Mouse (Mus musculus) thymus, adult 2 months (tissue): Measurements from ENCODE around the gene Cpsf3. TPM values are rescaled to one million over a fixed set of nuclear protein-coding genes. Genes with fewer than 3 reads are reported as not detected.

ENCODE experiments used
- DNase-seq: peaks from one replicate; pipeline ENCODE4 v3.0.0; 2021
- H3K27ac ChIP-seq: fragments of 200-500 bp; 2 replicates; pipeline ENCODE4 v1.5.1; 2012; ENCODE audit warnings: low read length, control low read depth; ENCODE audit not compliant: control insufficient read depth, insufficient read depth
- H3K27me3 ChIP-seq: fragments of 200-500 bp; 2 replicates; pipeline ENCODE4 v1.6.1; 2012; ENCODE audit warnings: mild to moderate bottlenecking, low read length, moderate library complexity, mixed read lengths; ENCODE audit not compliant: control insufficient read depth, insufficient read depth
- H3K36me3 ChIP-seq: fragments of 200-500 bp; 2 replicates; pipeline ENCODE4 v1.6.1; 2012; ENCODE audit warnings: mild to moderate bottlenecking, low read length, moderate library complexity; ENCODE audit not compliant: control insufficient read depth, insufficient read depth
- H3K4me1 ChIP-seq: fragments of 200-500 bp; replicated peaks from 2 replicates; pipeline ENCODE4 v1.6.1; 2012; ENCODE audit warnings: low read length; ENCODE audit not compliant: control insufficient read depth, insufficient read depth
- H3K4me3 ChIP-seq: fragments of 200-500 bp; 2 replicates; pipeline ENCODE4 v1.5.1; 2012; ENCODE audit warnings: mild to moderate bottlenecking, low read length, control low read depth, moderate library complexity; ENCODE audit not compliant: control insufficient read depth, insufficient read depth
- CTCF ChIP-seq: fragments of 200-500 bp; IDR thresholded peaks from 2 replicates; pipeline ENCODE4 v1.5.1; 2012; ENCODE audit warnings: mild to moderate bottlenecking, control low read depth, low read length, moderate library complexity, borderline replicate concordance; ENCODE audit not compliant: control insufficient read depth, poor library complexity, insufficient read depth; ENCODE audit errors: extremely low read depth
- POLR2A ChIP-seq: fragments of 200-500 bp; IDR thresholded peaks from 2 replicates; pipeline ENCODE4 v1.6.1; 2012; ENCODE audit warnings: mild to moderate bottlenecking, low read length, control low read depth, moderate library complexity; ENCODE audit not compliant: control insufficient read depth, poor library complexity, insufficient read depth; ENCODE audit errors: extremely low read depth
- WGBS: fragments of 180-500 bp; shearing (Covaris S2); methylation state at CpG from one replicate; pipeline ENCODE4 v1.1.7; 2018; 5-methylcytosine and 5-hydroxymethylcytosine counted together
- polyA plus RNA-seq: library from polyadenylated mRNA; depleted of rRNA; stranded (reverse); fragments of >200 nt; gene quantifications from 2 replicates; pipeline ENCODE4 v1.2.3, GENCODE M21; 2012

Cpsf3 gene
- polyA plus RNA-seq, 1 experiment: 28.6 TPM

DNA sequence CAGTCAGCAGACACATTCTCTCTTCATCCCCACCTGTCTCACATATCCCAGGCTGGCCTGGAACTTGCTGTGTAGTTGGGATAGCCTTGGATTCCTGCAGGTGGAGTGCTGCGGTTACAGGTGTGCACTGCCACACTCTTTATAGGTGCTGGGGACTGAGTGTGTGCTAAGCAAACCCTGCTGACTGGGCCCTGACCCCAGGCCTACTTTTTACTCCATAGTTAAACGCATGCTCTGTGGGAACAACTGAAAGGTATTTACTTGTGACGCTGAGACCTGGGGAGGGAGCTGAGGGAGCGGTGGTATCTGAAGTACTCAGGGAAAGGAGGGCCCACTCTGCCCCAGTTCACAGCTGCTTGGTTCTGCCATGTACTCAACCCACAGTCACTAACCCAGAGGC, 37.1 kb downstream of the Cpsf3 start:
- H3K27ac ChIP-seq: no peak overlapping the region
- no peak for TF ChIP-seq CTCF
- TF ChIP-seq POLR2A: no peak
- H3K4me3 ChIP-seq: no peak overlapping the region
- no peak for DNase-seq
- 96% methylated on average over 4 of the region's 4 CpGs for WGBS
- H3K36me3 ChIP-seq: peaks cover 37% of the 10 kb centered on the region
- H3K27me3 ChIP-seq: no peaks in the 10 kb centered on the region
- H3K4me1 ChIP-seq: peaks cover 2% of the 10 kb centered on the region; the same call in 1 of the 2 replicates

DNA sequence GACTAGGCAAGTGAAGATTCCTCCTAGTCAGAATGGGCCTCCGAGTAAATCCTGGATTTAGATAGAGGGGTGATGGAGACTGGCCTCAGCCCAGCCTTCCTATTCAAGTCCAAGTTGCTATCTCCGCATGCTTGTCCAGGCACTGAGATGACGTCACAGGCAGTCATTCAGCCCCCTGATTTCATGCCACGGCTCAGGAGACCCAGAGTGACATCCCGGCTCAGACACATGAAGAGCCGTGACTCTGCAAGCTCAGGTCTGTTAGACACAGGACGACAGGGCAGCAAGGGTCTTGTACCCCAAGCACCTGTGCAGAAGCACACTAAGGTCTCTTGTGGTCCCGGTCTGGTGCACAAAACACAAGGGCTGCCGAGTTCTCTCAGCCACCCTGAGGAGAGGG, 37.7 kb downstream of the Cpsf3 start:
- H3K36me3 ChIP-seq: peaks cover 43% of the 10 kb centered on the region
- H3K4me3 ChIP-seq: no peak overlapping the region
- WGBS: 97% methylated on average over 9 of the region's 9 CpGs
- H3K27ac ChIP-seq: no peak overlapping the region
- TF ChIP-seq POLR2A: no peak
- no peak for TF ChIP-seq CTCF
- H3K4me1 ChIP-seq: peaks cover 2% of the 10 kb centered on the region; the same call in 1 of the 2 replicates
- DNase-seq: no peak
- no peaks in the 10 kb centered on the region for H3K27me3 ChIP-seq

DNA sequence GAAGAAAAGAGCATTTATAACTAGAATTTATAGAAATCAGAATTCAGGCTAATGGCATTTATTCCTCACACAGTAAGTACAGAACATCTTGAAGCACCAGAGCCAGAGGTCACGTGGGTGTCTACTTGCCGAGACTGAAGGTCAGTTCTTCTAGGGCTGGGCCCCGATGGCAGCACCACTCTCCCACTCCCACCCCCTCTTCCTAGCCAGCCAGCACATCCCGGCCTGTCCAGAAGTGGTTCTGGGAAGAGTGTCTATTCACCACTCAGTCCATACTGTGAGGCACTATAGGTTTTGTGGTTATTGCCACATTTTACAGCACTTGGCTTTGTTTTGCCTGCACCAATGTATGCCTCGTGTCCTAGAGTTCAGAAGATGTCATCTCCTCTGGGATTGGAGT, 38.9 kb downstream of the Cpsf3 start:
- 95% methylated on average over 5 of the region's 5 CpGs for WGBS
- H3K27me3 ChIP-seq: no peaks in the 10 kb centered on the region
- TF ChIP-seq CTCF: no peak
- TF ChIP-seq POLR2A: no peak
- H3K36me3 ChIP-seq: peaks cover 54% of the 10 kb centered on the region
- no peaks in the 10 kb centered on the region for H3K4me1 ChIP-seq
- DNase-seq: no peak
- H3K27ac ChIP-seq: no peak overlapping the region
- no peak overlapping the region for H3K4me3 ChIP-seq

DNA sequence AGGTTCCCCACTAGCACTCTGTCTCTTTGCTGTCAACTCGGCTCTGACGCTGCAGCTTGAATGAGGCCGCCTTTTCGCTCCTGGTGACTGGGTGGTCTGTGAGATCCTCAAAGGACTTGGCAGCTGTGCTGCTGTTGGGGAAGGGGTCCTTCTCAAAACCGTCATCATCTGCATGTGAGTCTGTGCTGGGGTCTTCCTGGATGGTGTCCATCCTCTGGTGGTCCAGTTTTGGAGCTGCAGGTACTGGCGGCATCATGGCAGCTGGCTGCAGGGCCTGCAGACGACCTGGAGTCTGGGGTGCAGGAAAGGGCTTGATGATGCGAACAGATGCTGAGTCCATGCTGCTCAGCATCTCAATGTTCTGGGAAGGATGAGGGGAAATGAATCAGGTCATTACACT, 40.1 kb downstream of the Cpsf3 start:
- H3K27ac ChIP-seq: no peak overlapping the region
- DNase-seq: no peak
- peaks cover 66% of the 10 kb centered on the region for H3K36me3 ChIP-seq
- H3K27me3 ChIP-seq: no peaks in the 10 kb centered on the region
- H3K4me3 ChIP-seq: no peak overlapping the region
- 98% methylated on average over 8 of the region's 8 CpGs for WGBS
- TF ChIP-seq POLR2A (no peak), CTCF (no peak)
- H3K4me1 ChIP-seq: no peaks in the 10 kb centered on the region

DNA sequence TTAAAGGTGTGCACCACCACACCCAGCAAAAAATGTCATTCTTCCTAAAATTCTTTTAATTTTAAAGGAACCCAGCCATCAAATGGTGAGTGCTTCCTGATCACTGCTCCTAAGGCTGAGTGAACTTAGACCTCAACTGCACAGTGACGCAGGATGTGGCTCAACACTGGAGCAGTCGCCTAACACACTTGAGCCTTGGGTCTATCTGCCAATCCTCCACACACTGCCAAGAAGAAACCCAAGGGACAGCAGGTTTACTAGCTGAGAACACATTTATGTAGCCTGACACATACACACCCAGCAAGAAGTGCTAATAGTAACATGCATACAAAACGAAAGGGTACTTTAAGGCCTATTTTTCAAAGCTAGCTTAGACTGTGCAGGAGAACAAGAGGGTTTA, 41.1 kb downstream of the Cpsf3 start:
- H3K4me3 ChIP-seq: no peak overlapping the region
- H3K4me1 ChIP-seq: no peaks in the 10 kb centered on the region
- 96% methylated on average over 3 of the region's 3 CpGs for WGBS
- no peak for DNase-seq
- peaks cover 76% of the 10 kb centered on the region for H3K36me3 ChIP-seq
- H3K27me3 ChIP-seq: no peaks in the 10 kb centered on the region
- H3K27ac ChIP-seq: no peak overlapping the region
- TF ChIP-seq CTCF: no peak
- no peak for TF ChIP-seq POLR2A

DNA sequence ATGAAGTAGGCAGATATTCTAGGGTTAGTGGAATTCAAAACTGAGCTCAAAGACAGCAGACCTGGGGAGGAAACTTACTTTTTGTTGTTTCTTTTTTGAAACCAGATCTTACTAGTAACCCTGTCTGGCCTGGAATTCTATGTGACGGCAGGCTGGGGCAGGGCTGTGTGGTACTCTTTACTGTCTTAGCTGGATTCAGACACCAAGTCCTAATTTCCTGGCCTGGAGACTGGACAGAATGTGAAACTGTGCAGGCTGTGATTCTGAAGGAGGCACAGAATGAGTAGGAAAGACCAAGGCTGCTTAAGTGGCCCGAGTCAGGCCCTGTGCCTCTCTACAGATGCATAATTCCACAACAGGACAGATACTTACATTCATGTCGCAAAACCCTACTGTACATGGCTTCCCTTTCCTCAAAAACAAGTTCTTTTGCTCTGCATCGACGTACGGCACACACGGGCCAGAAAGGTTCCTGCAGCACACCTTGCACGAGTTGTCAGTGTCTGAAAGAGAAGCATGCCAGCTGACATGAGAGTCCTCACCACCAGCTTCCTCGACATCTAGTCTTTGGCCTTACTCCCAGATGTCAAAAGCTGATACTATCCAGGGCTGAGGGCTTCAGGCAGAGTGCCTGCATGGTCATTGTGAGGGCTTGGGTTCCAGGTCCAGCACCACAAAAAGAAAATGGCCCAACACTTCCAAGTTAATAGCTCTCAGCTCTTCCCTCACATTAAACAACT, 44.6 kb downstream of the Cpsf3 start:
- Histone ChIP-seq H3K4me1 (no peaks in the 10 kb centered on the region), H3K27ac (no peak overlapping the region), H3K4me3 (no peak overlapping the region), H3K27me3 (no peaks in the 10 kb centered on the region), H3K36me3 (peaks cover 87% of the 10 kb centered on the region)
- TF ChIP-seq POLR2A (no peak), CTCF (no peak)
- DNase-seq: no peak
- 95% methylated on average over 9 of the region's 9 CpGs for WGBS
